Mouse (Mus musculus): ENCODE measurements around the gene Hoxb9. TPM values are rescaled to one million over a fixed set of nuclear protein-coding genes. Genes with fewer than 3 reads are reported as not detected.

The Hoxb9 gene
- polyA plus RNA-seq, 1 experiment from 2014 or later, result 0.35 TPM

- 28% methylated on average over 8 of the region's 8 CpGs for WGBS
- ATAC-seq (ENCODE audit: insufficient read depth, low FRiP score, low read depth), result no peak
- no peaks in the 10 kb centered on the region for H3K9me3 ChIP-seq
- H3K4me2 ChIP-seq, result no peak overlapping the region
- no peak overlapping the region for H3K4me3 ChIP-seq (replicated peaks)
- peaks cover 18% of the 10 kb centered on the region for H3K4me1 ChIP-seq
- no peaks in the 10 kb centered on the region for H3K36me3 ChIP-seq
- no peak overlapping the region for H3K27ac ChIP-seq
- peaks cover 64% of the 10 kb centered on the region for H3K27me3 ChIP-seq (replicated peaks)
- H3K9ac ChIP-seq, result no peak overlapping the region
Observed at GRCm38 (mm10) chr11:96280399-96281378, 9.4 kb downstream of the Hoxb9 start.

- Histone ChIP-seq H3K9me3 (no peaks in the 10 kb centered on the region), H3K27me3 (replicated peaks) (peaks cover 66% of the 10 kb centered on the region), H3K36me3 (no peaks in the 10 kb centered on the region), H3K4me2 (no peak overlapping the region), H3K4me3 (replicated peaks) (no peak overlapping the region; the same call in 1 of the 2 replicates), H3K9ac (no peak overlapping the region), H3K27ac (no peak overlapping the region), H3K4me1 (peaks cover 18% of the 10 kb centered on the region)
- ATAC-seq (ENCODE audit: insufficient read depth, low FRiP score, low read depth), result no peak
- 15% methylated on average over 18 of the region's 18 CpGs for WGBS
Observed at GRCm38 (mm10) chr11:96281396-96281795, 10.1 kb downstream of the Hoxb9 start.

GRCm38 (mm10) chr11:96281855-96282570 lies 10.8 kb downstream of the Hoxb9 start, which contains the start of gene Hoxb8:
Gene Hoxb8, plus strand, starts transcription at chr11:96281905.
- Histone ChIP-seq H3K27ac (no peak within 1 kb of the TSS; the same call in 1 of the 2 replicates), H3K4me1 (peaks cover 18% of the 10 kb centered on the region), H3K36me3 (no peaks in the 10 kb centered on the region), H3K9ac (no peak within 1 kb of the TSS), H3K27me3 (replicated peaks) (peaks cover 66% of the 10 kb centered on the region), H3K4me2 (peak within 1 kb of the TSS; percentile 58), H3K9me3 (no peaks in the 10 kb centered on the region), H3K4me3 (replicated peaks) (peak within 1 kb of the TSS; percentile 47)
- no peak for ATAC-seq (ENCODE audit: insufficient read depth, low FRiP score, low read depth)
- WGBS, result 3% methylated on average over 27 of the region's 27 CpGs

GRCm38 (mm10) chr11:96282795-96283430 lies 11.7 kb downstream of the Hoxb9 start:
- Histone ChIP-seq H3K9ac (peak overlapping the region; percentile 9), H3K4me2 (peak overlapping the region; percentile 58), H3K4me3 (replicated peaks) (peak overlapping the region; percentile 47), H3K27me3 (replicated peaks) (peaks cover 65% of the 10 kb centered on the region), H3K36me3 (no peaks in the 10 kb centered on the region), H3K27ac (peak overlapping the region; percentile 86; the same call in 1 of the 2 replicates), H3K4me1 (peaks cover 14% of the 10 kb centered on the region), H3K9me3 (no peaks in the 10 kb centered on the region)
- ATAC-seq (ENCODE audit: insufficient read depth, low FRiP score, low read depth), result no peak
- under 1% methylated on average over 49 of the region's 49 CpGs for WGBS

GRCm38 (mm10) chr11:96284041-96284749 lies 12.9 kb downstream of the Hoxb9 start:
- ATAC-seq (ENCODE audit: insufficient read depth, low FRiP score, low read depth), result no peak
- peaks cover 66% of the 10 kb centered on the region for H3K27me3 ChIP-seq (replicated peaks)
- under 1% methylated on average over 48 of the region's 49 CpGs for WGBS

GRCm38 (mm10) chr11:96284774-96285734 lies 13.8 kb downstream of the Hoxb9 start:
- H3K4me2 ChIP-seq, result peak overlapping the region; percentile 58
- no peaks in the 10 kb centered on the region for H3K9me3 ChIP-seq
- peak overlapping the region; percentile 20; the same call in 1 of the 2 replicates for H3K9ac ChIP-seq
- peak; percentile 74 for ATAC-seq (ENCODE audit: insufficient read depth, low FRiP score, low read depth)
- WGBS, result 1% methylated on average over 32 of the region's 37 CpGs
- peaks cover 8% of the 10 kb centered on the region; the same call in 1 of the 2 replicates for H3K4me1 ChIP-seq
- H3K27ac ChIP-seq, result peak overlapping the region; percentile 86
- peaks cover 63% of the 10 kb centered on the region for H3K27me3 ChIP-seq (replicated peaks)
- peak overlapping the region; percentile 47 for H3K4me3 ChIP-seq (replicated peaks)
- no peaks in the 10 kb centered on the region for H3K36me3 ChIP-seq

More at GRCm38 (mm10) chr11:96284041-96284749, 12.9 kb downstream of the Hoxb9 start:
- H3K4me3 ChIP-seq (replicated peaks), result peak overlapping the region; percentile 47
- H3K27ac ChIP-seq, result peak overlapping the region; percentile 86
- no peaks in the 10 kb centered on the region for H3K9me3 ChIP-seq
- H3K4me2 ChIP-seq, result peak overlapping the region; percentile 58
- H3K36me3 ChIP-seq, result no peaks in the 10 kb centered on the region
- peak overlapping the region; percentile 20 for H3K9ac ChIP-seq
- H3K4me1 ChIP-seq, result peaks cover 14% of the 10 kb centered on the region

- H3K27ac ChIP-seq, result peak within 1 kb of the TSS; percentile 86
Observed at GRCm38 (mm10) chr11:96285771-96286738, 14.8 kb downstream of the Hoxb9 start, which contains the start of gene Hoxb7. Gene Hoxb7, plus strand, starts transcription at chr11:96286623.

GRCm38 (mm10) chr11:96286739-96287385 lies 15.6 kb downstream of the Hoxb9 start:
- H3K27me3 ChIP-seq (replicated peaks), result peaks cover 67% of the 10 kb centered on the region
- peak overlapping the region; percentile 58 for H3K4me2 ChIP-seq
- H3K36me3 ChIP-seq, result no peaks in the 10 kb centered on the region
- H3K9ac ChIP-seq, result peak overlapping the region; percentile 38; the same call in 1 of the 2 replicates
- no peaks in the 10 kb centered on the region for H3K9me3 ChIP-seq
- peaks cover 8% of the 10 kb centered on the region; the same call in 1 of the 2 replicates for H3K4me1 ChIP-seq
- peak overlapping the region; percentile 47 for H3K4me3 ChIP-seq (replicated peaks)
- no peak for ATAC-seq (ENCODE audit: insufficient read depth, low FRiP score, low read depth)
- WGBS, result under 1% methylated on average over 55 of the region's 55 CpGs
- peak overlapping the region; percentile 86 for H3K27ac ChIP-seq

More at GRCm38 (mm10) chr11:96285771-96286738, 14.8 kb downstream of the Hoxb9 start, which contains the start of gene Hoxb7:
- peaks cover 67% of the 10 kb centered on the region for H3K27me3 ChIP-seq (replicated peaks)
- peak within 1 kb of the TSS; percentile 47 for H3K4me3 ChIP-seq (replicated peaks)
- peak within 1 kb of the TSS; percentile 38; the same call in 1 of the 2 replicates for H3K9ac ChIP-seq
- 2% methylated on average over 43 of the region's 43 CpGs for WGBS
- ATAC-seq (ENCODE audit: insufficient read depth, low FRiP score, low read depth), result no peak
- peaks cover 8% of the 10 kb centered on the region; the same call in 1 of the 2 replicates for H3K4me1 ChIP-seq
- no peaks in the 10 kb centered on the region for H3K36me3 ChIP-seq
- no peaks in the 10 kb centered on the region for H3K9me3 ChIP-seq
- peak within 1 kb of the TSS; percentile 58 for H3K4me2 ChIP-seq

GRCm38 (mm10) chr11:96287411-96287810 lies 16.2 kb downstream of the Hoxb9 start:
- 6% methylated on average over 9 of the region's 9 CpGs for WGBS
- no peaks in the 10 kb centered on the region for H3K36me3 ChIP-seq
- ATAC-seq (ENCODE audit: insufficient read depth, low FRiP score, low read depth), result no peak
- peak overlapping the region; percentile 58 for H3K4me2 ChIP-seq
- peaks cover 8% of the 10 kb centered on the region; the same call in 1 of the 2 replicates for H3K4me1 ChIP-seq
- no peaks in the 10 kb centered on the region for H3K9me3 ChIP-seq
- H3K27ac ChIP-seq, result peak overlapping the region; percentile 86; the same call in 1 of the 2 replicates
- H3K4me3 ChIP-seq (replicated peaks), result peak overlapping the region; percentile 47
- 0 out of 2 replicates have a peak overlapping the region, but pooled peaks have one; percentile 38 for H3K9ac ChIP-seq
- peaks cover 68% of the 10 kb centered on the region for H3K27me3 ChIP-seq (replicated peaks)
